Mouse (Mus musculus): ENCODE results near the gene Fam129a. TPM values are rescaled to one million over a fixed set of nuclear protein-coding genes. Genes with fewer than 3 reads are reported as not detected.

The Fam129a gene
- total RNA-seq, 2 experiments from 2014 or later, result 12.8 to 18.2 TPM

- intact Hi-C loops (cut with DNase I), result no loop called here
- no peak for DNase-seq
Observed at GRCm38 (mm10) chr1:151769200-151769913, 198.4 kb downstream of the Fam129a start.

Other genes with a start within 250 kb of the Fam129a start
- gene Ivns1abp, start 226.7 kb upstream of the Fam129a start, total RNA-seq (2021), result 100 to 1,000 TPM; 774 to 837 TPM
- gene Swt1, start 142.7 kb upstream of the Fam129a start, total RNA-seq (2021), result 1 to 10 TPM; 7.0 to 8.8 TPM
- gene Trmt1l, start 142.6 kb upstream of the Fam129a start, total RNA-seq (2021), result 10 to 100 TPM; 20.0 to 20.3 TPM
- gene Rnf2, start 70.2 kb upstream of the Fam129a start, total RNA-seq (2021), result 10 to 100 TPM; 16.7 to 18.6 TPM
- 10 to 100 TPM; 19.6 to 19.9 TPM for gene Edem3, start 184.2 kb downstream of the Fam129a start, total RNA-seq (2021)

Data from heart, postnatal 36 days (tissue).